Mouse (Mus musculus): ENCODE results near the gene Crhr1. TPM values are rescaled to one million over a fixed set of nuclear protein-coding genes. Genes with fewer than 3 reads are reported as not detected.

Gene Crhr1
- polyA plus RNA-seq, 1 experiment = not detected

- Histone ChIP-seq H3K36me3 (ENCODE audit: control insufficient read depth, insufficient read depth, low read length, poor library complexity, severe bottlenecking) (no peaks in the 10 kb centered on the region), H3K27ac (ENCODE audit: insufficient read depth, low read length) (no peak overlapping the region), H3K9me3 (replicated peaks; ENCODE audit: control insufficient read depth, insufficient read depth, low read length, poor library complexity, severe bottlenecking) (no peaks in the 10 kb centered on the region), H3K27me3 (ENCODE audit: control insufficient read depth, insufficient read depth, low read length, poor library complexity, severe bottlenecking) (no peaks in the 10 kb centered on the region), H3K4me3 (ENCODE audit: low read depth, low read length) (no peak overlapping the region), H3K9ac (ENCODE audit: low read depth, poor library complexity, severe bottlenecking) (no peak overlapping the region), H3K4me1 (ENCODE audit: control insufficient read depth, insufficient read depth, low read length) (no peaks in the 10 kb centered on the region)
- TF ChIP-seq CTCF (IDR thresholded peaks at IDR 0.05; ENCODE audit: low read depth, low read length) = no peak
- no peak for TF ChIP-seq POLR2A (IDR thresholded peaks at IDR 0.05; ENCODE audit: insufficient read depth, low read length)
These were observed 36.1 kb upstream of the Crhr1 start for GRCm38 (mm10) chr11:104096536-104096935.

- Histone ChIP-seq H3K27ac (ENCODE audit: insufficient read depth, low read length) (no peak overlapping the region), H3K27me3 (ENCODE audit: control insufficient read depth, insufficient read depth, low read length, poor library complexity, severe bottlenecking) (no peaks in the 10 kb centered on the region), H3K36me3 (ENCODE audit: control insufficient read depth, insufficient read depth, low read length, poor library complexity, severe bottlenecking) (no peaks in the 10 kb centered on the region), H3K9me3 (replicated peaks; ENCODE audit: control insufficient read depth, insufficient read depth, low read length, poor library complexity, severe bottlenecking) (no peaks in the 10 kb centered on the region), H3K4me1 (ENCODE audit: control insufficient read depth, insufficient read depth, low read length) (no peaks in the 10 kb centered on the region), H3K4me3 (ENCODE audit: low read depth, low read length) (no peak overlapping the region), H3K9ac (ENCODE audit: low read depth, poor library complexity, severe bottlenecking) (no peak overlapping the region)
- TF ChIP-seq EP300 (IDR thresholded peaks at IDR 0.05; ENCODE audit: insufficient read depth, low read depth, low read length) = no peak
- no peak for TF ChIP-seq CTCF (IDR thresholded peaks at IDR 0.05; ENCODE audit: low read depth, low read length)
- TF ChIP-seq POLR2A (IDR thresholded peaks at IDR 0.05; ENCODE audit: insufficient read depth, low read length) = no peak
These were observed 33.1 kb upstream of the Crhr1 start for GRCm38 (mm10) chr11:104099542-104099941.

DNA sequence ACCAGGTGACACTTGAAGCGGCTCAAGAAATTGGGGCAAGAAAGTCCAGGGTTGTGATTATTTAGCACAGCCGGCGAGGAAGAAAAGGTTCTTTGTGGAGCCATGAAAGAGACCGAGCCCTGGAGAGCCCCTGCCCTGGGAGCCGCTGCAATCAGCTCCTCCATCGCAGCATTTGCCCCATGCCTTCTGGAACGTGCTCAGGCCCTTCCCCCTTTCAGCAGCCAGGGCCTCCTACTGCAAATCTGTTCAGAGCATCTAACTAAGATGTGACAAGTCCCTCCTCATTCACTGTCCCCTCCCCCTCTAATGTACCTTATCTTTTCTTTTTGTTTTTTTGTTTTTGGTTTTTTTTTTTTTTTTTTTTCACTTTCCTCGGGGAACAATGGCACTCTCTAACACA is 30.0 kb upstream of the Crhr1 start:
- Histone ChIP-seq H3K4me3 (ENCODE audit: low read depth, low read length) (no peak overlapping the region), H3K27me3 (ENCODE audit: control insufficient read depth, insufficient read depth, low read length, poor library complexity, severe bottlenecking) (no peaks in the 10 kb centered on the region), H3K4me1 (ENCODE audit: control insufficient read depth, insufficient read depth, low read length) (no peaks in the 10 kb centered on the region), H3K36me3 (ENCODE audit: control insufficient read depth, insufficient read depth, low read length, poor library complexity, severe bottlenecking) (no peaks in the 10 kb centered on the region), H3K9ac (ENCODE audit: low read depth, poor library complexity, severe bottlenecking) (no peak overlapping the region), H3K27ac (ENCODE audit: insufficient read depth, low read length) (no peak overlapping the region), H3K9me3 (replicated peaks; ENCODE audit: control insufficient read depth, insufficient read depth, low read length, poor library complexity, severe bottlenecking) (no peaks in the 10 kb centered on the region)
- no peak for TF ChIP-seq POLR2A (IDR thresholded peaks at IDR 0.05; ENCODE audit: insufficient read depth, low read length)
- TF ChIP-seq EP300 (IDR thresholded peaks at IDR 0.05; ENCODE audit: insufficient read depth, low read depth, low read length) = no peak
- no peak for TF ChIP-seq CTCF (IDR thresholded peaks at IDR 0.05; ENCODE audit: low read depth, low read length)

GRCm38 (mm10) chr11:104106329-104106728 is 26.3 kb upstream of the Crhr1 start:
- Histone ChIP-seq H3K27ac (ENCODE audit: insufficient read depth, low read length) (no peak overlapping the region), H3K9me3 (replicated peaks; ENCODE audit: control insufficient read depth, insufficient read depth, low read length, poor library complexity, severe bottlenecking) (no peaks in the 10 kb centered on the region), H3K4me3 (ENCODE audit: low read depth, low read length) (no peak overlapping the region), H3K36me3 (ENCODE audit: control insufficient read depth, insufficient read depth, low read length, poor library complexity, severe bottlenecking) (no peaks in the 10 kb centered on the region), H3K4me1 (ENCODE audit: control insufficient read depth, insufficient read depth, low read length) (no peaks in the 10 kb centered on the region), H3K9ac (ENCODE audit: low read depth, poor library complexity, severe bottlenecking) (no peak overlapping the region), H3K27me3 (ENCODE audit: control insufficient read depth, insufficient read depth, low read length, poor library complexity, severe bottlenecking) (no peaks in the 10 kb centered on the region)
- TF ChIP-seq CTCF (IDR thresholded peaks at IDR 0.05; ENCODE audit: low read depth, low read length) = no peak
- no peak for TF ChIP-seq EP300 (IDR thresholded peaks at IDR 0.05; ENCODE audit: insufficient read depth, low read depth, low read length)

GRCm38 (mm10) chr11:104106969-104107368 is 25.7 kb upstream of the Crhr1 start:
- no peak overlapping the region for H3K4me3 ChIP-seq (ENCODE audit: low read depth, low read length)
- H3K9ac ChIP-seq (ENCODE audit: low read depth, poor library complexity, severe bottlenecking) = no peak overlapping the region
- H3K9me3 ChIP-seq (replicated peaks; ENCODE audit: control insufficient read depth, insufficient read depth, low read length, poor library complexity, severe bottlenecking) = no peaks in the 10 kb centered on the region
- H3K27ac ChIP-seq (ENCODE audit: insufficient read depth, low read length) = no peak overlapping the region
- H3K27me3 ChIP-seq (ENCODE audit: control insufficient read depth, insufficient read depth, low read length, poor library complexity, severe bottlenecking) = no peaks in the 10 kb centered on the region
- TF ChIP-seq CTCF (IDR thresholded peaks at IDR 0.05; ENCODE audit: low read depth, low read length) (no peak), EP300 (IDR thresholded peaks at IDR 0.05; ENCODE audit: insufficient read depth, low read depth, low read length) (no peak), POLR2A (IDR thresholded peaks at IDR 0.05; ENCODE audit: insufficient read depth, low read length) (no peak)
- no peaks in the 10 kb centered on the region for H3K4me1 ChIP-seq (ENCODE audit: control insufficient read depth, insufficient read depth, low read length)
- no peaks in the 10 kb centered on the region for H3K36me3 ChIP-seq (ENCODE audit: control insufficient read depth, insufficient read depth, low read length, poor library complexity, severe bottlenecking)

GRCm38 (mm10) chr11:104110366-104110765 is 22.3 kb upstream of the Crhr1 start:
- no peaks in the 10 kb centered on the region for H3K4me1 ChIP-seq (ENCODE audit: control insufficient read depth, insufficient read depth, low read length)
- no peak overlapping the region for H3K27ac ChIP-seq (ENCODE audit: insufficient read depth, low read length)
- no peak overlapping the region for H3K4me3 ChIP-seq (ENCODE audit: low read depth, low read length)
- no peaks in the 10 kb centered on the region for H3K9me3 ChIP-seq (replicated peaks; ENCODE audit: control insufficient read depth, insufficient read depth, low read length, poor library complexity, severe bottlenecking)
- no peak overlapping the region for H3K9ac ChIP-seq (ENCODE audit: low read depth, poor library complexity, severe bottlenecking)
- no peaks in the 10 kb centered on the region for H3K27me3 ChIP-seq (ENCODE audit: control insufficient read depth, insufficient read depth, low read length, poor library complexity, severe bottlenecking)
- H3K36me3 ChIP-seq (ENCODE audit: control insufficient read depth, insufficient read depth, low read length, poor library complexity, severe bottlenecking) = no peaks in the 10 kb centered on the region
- no peak for TF ChIP-seq EP300 (IDR thresholded peaks at IDR 0.05; ENCODE audit: insufficient read depth, low read depth, low read length)
- no peak for TF ChIP-seq POLR2A (IDR thresholded peaks at IDR 0.05; ENCODE audit: insufficient read depth, low read length)
- no peak for TF ChIP-seq CTCF (IDR thresholded peaks at IDR 0.05; ENCODE audit: low read depth, low read length)

Measured in ES-Bruce4 (cell line).